Mouse (Mus musculus) MEL (cell line): ENCODE measurements at regions not wholly inside any gene's neighbourhood (a gene's known extent, or its start where the extent isn't known, plus 50 kb on each side); places are given as distances from the start of the nearest gene placed in this dataset.

ENCODE experiments used
- DNase-seq: peaks from one replicate; pipeline ENCODE4 v3.0.0; 2011; ENCODE audit warnings: low read depth, low spot score
- H3K27ac ChIP-seq: 2 replicates; pipeline ENCODE4 v1.5.1; 2012; ENCODE audit warnings: low read depth, mild to moderate bottlenecking, control low read depth, low read length, moderate library complexity; ENCODE audit not compliant: control insufficient read depth
- H3K27me3 ChIP-seq, 2 experiments: fragments of 150-350 bp in 1 of 2; sonication (generic) in 1 of 2; 2 replicates each; pipeline ENCODE4 v1.6.1; 2012; ENCODE audit warnings: low read length in 2 of 2, mild to moderate bottlenecking in 2 of 2, improper control_type of control experiment in 1 of 2, moderate library complexity in 1 of 2; ENCODE audit not compliant: insufficient read depth in 2 of 2, control insufficient read depth in 1 of 2
- H3K36me3 ChIP-seq, 2 experiments: 2 replicates each; pipeline ENCODE4 v1.6.1; 2012 to 2014; ENCODE audit warnings: low read length in 2 of 2, improper control_type of control experiment in 1 of 2, inconsistent platforms in 1 of 2, mild to moderate bottlenecking in 1 of 2; ENCODE audit not compliant: insufficient read depth in 2 of 2, control insufficient read depth in 1 of 2
- H3K4me1 ChIP-seq, 2 experiments: fragments of 150-350 bp in 1 of 2; sonication (generic) in 1 of 2; 2 replicates each; pipeline ENCODE4 v1.6.1; 2012; ENCODE audit warnings: low read length in 2 of 2, improper control_type of control experiment in 1 of 2, mild to moderate bottlenecking in 1 of 2; ENCODE audit not compliant: insufficient read depth in 2 of 2, control insufficient read depth in 1 of 2
- H3K4me3 ChIP-seq, 2 experiments: fragments of 150-350 bp in 1 of 2; sonication (generic) in 1 of 2; 2 replicates each; pipeline ENCODE4 v1.5.1; 2012; ENCODE audit warnings: low read depth in 2 of 2, low read length in 2 of 2, mild to moderate bottlenecking in 2 of 2, moderate library complexity in 2 of 2, control low read depth in 1 of 2, improper control_type of control experiment in 1 of 2; ENCODE audit not compliant: control insufficient read depth in 1 of 2, insufficient read depth in 1 of 2
- H3K79me2 ChIP-seq: 2 replicates; pipeline ENCODE4 v1.6.1; 2012; ENCODE audit warnings: mild to moderate bottlenecking, low read length, moderate library complexity; ENCODE audit not compliant: control insufficient read depth, poor library complexity, insufficient read depth
- H3K9ac ChIP-seq: 2 replicates; pipeline ENCODE4 v1.6.1; 2012; ENCODE audit warnings: low read depth, mild to moderate bottlenecking, control low read depth, low read length, moderate library complexity; ENCODE audit not compliant: control insufficient read depth, poor library complexity, severe bottlenecking
- H3K9me3 ChIP-seq: fragments of 150-350 bp; sonication (generic); replicated peaks from 2 replicates; pipeline ENCODE4 v1.6.1; 2012; ENCODE audit warnings: mild to moderate bottlenecking, low read length, improper control_type of control experiment, moderate library complexity; ENCODE audit not compliant: insufficient read depth
- CTCF ChIP-seq, 3 experiments: IDR thresholded peaks in 2 of 3; conservative IDR thresholded peaks in 1 of 3; 2 replicates each; pipeline ENCODE4 v1.5.1; 2011 to 2012; ENCODE audit warnings: low read length in 3 of 3, low read depth in 2 of 3, mild to moderate bottlenecking in 2 of 3, improper control_type of control experiment in 1 of 3, inconsistent platforms in 1 of 3, mixed read lengths in 1 of 3, moderate library complexity in 1 of 3; ENCODE audit not compliant: control insufficient read depth in 1 of 3, insufficient read depth in 1 of 3, poor library complexity in 1 of 3, severe bottlenecking in 1 of 3
- E2F4 ChIP-seq: IDR thresholded peaks from 2 replicates; pipeline ENCODE4 v1.6.1; 2011; ENCODE audit warnings: low read depth, low read length, improper control_type of control experiment, borderline replicate concordance
- HCFC1 ChIP-seq: IDR thresholded peaks from 2 replicates; pipeline ENCODE4 v1.6.1; 2012; ENCODE audit warnings: low read depth, mild to moderate bottlenecking, inconsistent platforms, low read length, improper control_type of control experiment, moderate library complexity
- MAZ ChIP-seq: IDR thresholded peaks from 2 replicates; pipeline ENCODE4 v1.6.1; 2012; ENCODE audit warnings: low read depth, mild to moderate bottlenecking, inconsistent platforms, low read length, improper control_type of control experiment
- MEF2A ChIP-seq: IDR thresholded peaks from 2 replicates; pipeline ENCODE4 v1.6.1; 2014; ENCODE audit warnings: low read depth, mild to moderate bottlenecking, inconsistent platforms, low read length, improper control_type of control experiment; ENCODE audit not compliant: poor library complexity, insufficient replicate concordance, severe bottlenecking; ENCODE audit errors: extremely low read depth
- MYC ChIP-seq: IDR thresholded peaks from 2 replicates; pipeline ENCODE4 v1.6.1; 2011; ENCODE audit warnings: low read depth, mild to moderate bottlenecking, low read length, improper control_type of control experiment, moderate library complexity
- NELFE ChIP-seq: IDR thresholded peaks from 2 replicates; pipeline ENCODE4 v1.6.1; 2011; ENCODE audit warnings: low read depth, low read length, improper control_type of control experiment
- POLR2A ChIP-seq, 2 experiments: IDR thresholded peaks; 2 replicates each; pipeline ENCODE4 v1.6.1; 2011 to 2012; ENCODE audit warnings: low read length in 2 of 2, mild to moderate bottlenecking in 2 of 2, control low read depth in 1 of 2, improper control_type of control experiment in 1 of 2, low read depth in 1 of 2, moderate library complexity in 1 of 2; ENCODE audit not compliant: control insufficient read depth in 1 of 2, insufficient read depth in 1 of 2, poor library complexity in 1 of 2
- POLR2AphosphoS5 ChIP-seq: IDR thresholded peaks from 2 replicates; pipeline ENCODE4 v1.6.1; 2012; ENCODE audit warnings: low read depth, borderline replicate concordance, mild to moderate bottlenecking, inconsistent platforms, low read length, moderate library complexity, mixed read lengths
- RAD21 ChIP-seq: IDR thresholded peaks from 2 replicates; pipeline ENCODE4 v1.6.1; 2011; ENCODE audit warnings: mild to moderate bottlenecking, low read depth, low read length, improper control_type of control experiment
- RCOR1 ChIP-seq: IDR thresholded peaks from 2 replicates; pipeline ENCODE4 v1.6.1; 2012; ENCODE audit warnings: low read depth, mild to moderate bottlenecking, inconsistent platforms, low read length, improper control_type of control experiment
- SIN3A ChIP-seq: IDR thresholded peaks from 2 replicates; pipeline ENCODE4 v1.6.1; 2012; ENCODE audit warnings: low read length, improper control_type of control experiment, inconsistent platforms
- SMC3 ChIP-seq: IDR thresholded peaks from 2 replicates; pipeline ENCODE4 v1.6.1; 2011; ENCODE audit warnings: low read depth, low read length, improper control_type of control experiment
- TBP ChIP-seq: IDR thresholded peaks from 2 replicates; pipeline ENCODE4 v1.8.0; 2011; ENCODE audit warnings: low read depth, low read length, improper control_type of control experiment
- TCF12 ChIP-seq: IDR thresholded peaks from 2 replicates; pipeline ENCODE4 v1.6.1; 2014; ENCODE audit warnings: low read depth, mild to moderate bottlenecking, inconsistent platforms, low read length, improper control_type of control experiment, moderate library complexity
- USF1 ChIP-seq: IDR thresholded peaks from 2 replicates; pipeline ENCODE4 v1.6.1; 2014; ENCODE audit warnings: low read depth, mild to moderate bottlenecking, inconsistent platforms, low read length, improper control_type of control experiment, moderate library complexity
- USF2 ChIP-seq, 2 experiments: IDR thresholded peaks; 2 replicates each; pipeline ENCODE4 v1.6.1; 2011 to 2012; ENCODE audit warnings: improper control_type of control experiment in 2 of 2, low read length in 2 of 2, borderline replicate concordance in 1 of 2, inconsistent platforms in 1 of 2, low read depth in 1 of 2, mild to moderate bottlenecking in 1 of 2; ENCODE audit not compliant: insufficient read depth in 1 of 2
- ZC3H11A ChIP-seq: IDR thresholded peaks from 2 replicates; pipeline ENCODE4 v1.6.1; 2012; ENCODE audit warnings: low read depth, mild to moderate bottlenecking, inconsistent platforms, low read length, improper control_type of control experiment
- ZKSCAN1 ChIP-seq: IDR thresholded peaks from 2 replicates; pipeline ENCODE4 v1.6.1; 2012; ENCODE audit warnings: low read depth, mild to moderate bottlenecking, inconsistent platforms, low read length, improper control_type of control experiment, moderate library complexity
- ZMIZ1 ChIP-seq: IDR thresholded peaks from 2 replicates; pipeline ENCODE4 v1.6.1; 2012; ENCODE audit warnings: low read depth, mild to moderate bottlenecking, inconsistent platforms, low read length, improper control_type of control experiment, moderate library complexity
- ZNF384 ChIP-seq: IDR thresholded peaks from 2 replicates; pipeline ENCODE4 v1.6.1; 2012; ENCODE audit warnings: low read depth, mild to moderate bottlenecking, inconsistent platforms, low read length, improper control_type of control experiment

DNA sequence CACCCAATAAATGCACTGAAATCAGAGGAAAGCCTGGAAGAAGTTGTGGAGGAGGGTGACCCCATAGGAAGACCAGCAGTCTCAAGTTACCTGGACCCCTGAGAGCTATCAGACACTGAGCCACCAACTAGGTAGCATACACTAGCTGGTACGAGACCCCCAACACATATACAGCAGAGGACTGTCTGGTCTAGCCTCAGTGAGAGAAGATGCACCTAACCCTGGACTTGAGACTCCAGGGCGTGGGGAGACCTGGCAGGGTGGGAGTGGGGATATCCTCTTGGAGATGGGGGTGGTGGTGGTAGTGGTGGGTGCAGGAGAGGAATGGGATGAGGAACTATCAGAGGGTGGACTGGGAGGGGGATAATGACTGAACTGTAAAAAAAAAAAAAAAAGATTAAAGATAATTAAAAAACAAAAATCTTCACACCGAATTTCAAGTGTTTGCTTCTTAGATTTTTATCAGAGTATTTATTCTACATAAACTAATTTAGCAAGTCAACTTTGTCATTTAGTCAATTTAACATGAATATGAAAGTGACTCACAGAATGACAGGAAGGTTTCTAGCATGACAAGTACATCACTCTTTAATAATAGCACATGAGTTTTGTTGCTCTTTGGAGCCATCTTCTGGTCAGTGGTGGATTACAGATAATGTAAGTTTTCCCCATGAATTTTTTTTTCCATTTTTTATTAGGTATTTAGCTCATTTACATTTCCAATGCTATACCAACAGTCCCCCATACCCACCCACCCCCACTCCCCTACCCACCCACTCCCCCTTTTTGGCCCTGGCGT is 82.5 kb upstream of the Ugp2 start:
- H3K36me3 ChIP-seq = no peaks in the 10 kb centered on the region
- no peak for TF ChIP-seq HCFC1
- TF ChIP-seq RCOR1 = no peak
- TF ChIP-seq USF1 = no peak
- no peak for TF ChIP-seq TBP
- TF ChIP-seq SIN3A = peak; percentile 34; the same call in 1 of the 2 replicates
- peak; percentile 95 for TF ChIP-seq ZC3H11A
- peak; percentile 84 for TF ChIP-seq ZNF384
- peak; percentile 90 for TF ChIP-seq RAD21
- TF ChIP-seq MEF2A = no peak
- TF ChIP-seq NELFE = no peak
- TF ChIP-seq ZKSCAN1 = no peak
- TF ChIP-seq MYC = peak; percentile 63; the same call in 1 of the 2 replicates
- peak; percentile 92 for TF ChIP-seq SMC3
- TF ChIP-seq CTCF (IDR thresholded peaks at IDR 0.05 in 2 of 3, conservative IDR thresholded peaks at IDR 0.05 in 1 of 3; ENCODE audit: control insufficient read depth in 1 of 3, insufficient read depth in 1 of 3, low read depth in 2 of 3, low read length in 3 of 3, poor library complexity in 1 of 3, severe bottlenecking in 1 of 3) = peak; percentile 24 to 79 (median 36); a peak in 5 of 6 replicates
- no peak for TF ChIP-seq TCF12
- TF ChIP-seq MAZ = no peak
- TF ChIP-seq, all 39 proteins: peak for 7
- Histone ChIP-seq H3K27ac (no peak overlapping the region), H3K9me3 (no peaks in the 10 kb centered on the region), H3K27me3 (no peaks in the 10 kb centered on the region; a peak in 2 of 4 replicates), H3K4me3 (no peak overlapping the region), H3K79me2 (no peaks in the 10 kb centered on the region), H3K4me1 (no peaks in the 10 kb centered on the region), H3K9ac (no peak overlapping the region)
- DNase-seq = peak; percentile 81

GRCm38 (mm10) chr11:21433726-21434125 is 62.7 kb upstream of the Ugp2 start:
- no peak overlapping the region for H3K9ac ChIP-seq
- peaks cover 2 to 4% of the 10 kb centered on the region in 2 experiments; a peak in 3 of 4 replicates for H3K27me3 ChIP-seq
- no peak overlapping the region for H3K27ac ChIP-seq
- TF ChIP-seq POLR2A (IDR thresholded peaks at IDR 0.05; ENCODE audit: control insufficient read depth in 1 of 2, insufficient read depth in 1 of 2, low read depth in 1 of 2, low read length in 2 of 2, poor library complexity in 1 of 2) (no peak), SMC3 (peak; percentile 45), MAZ (no peak), MEF2A (no peak), ZMIZ1 (no peak), RAD21 (peak; percentile 11), POLR2AphosphoS5 (no peak), USF2 (IDR thresholded peaks at IDR 0.05; ENCODE audit: borderline replicate concordance in 1 of 2, insufficient read depth in 1 of 2, low read depth in 1 of 2, low read length in 2 of 2) (no peak), ZC3H11A (peak; percentile 22; the same call in 1 of the 2 replicates), TCF12 (no peak), CTCF (IDR thresholded peaks at IDR 0.05 in 2 of 3, conservative IDR thresholded peaks at IDR 0.05 in 1 of 3; ENCODE audit: control insufficient read depth in 1 of 3, insufficient read depth in 1 of 3, low read depth in 2 of 3, low read length in 3 of 3, poor library complexity in 1 of 3, severe bottlenecking in 1 of 3) (peak in 2 of 3 experiments; percentile 33 to 38; a peak in 4 of 6 replicates), E2F4 (no peak)
- H3K9me3 ChIP-seq = no peaks in the 10 kb centered on the region
- H3K36me3 ChIP-seq = no peaks in the 10 kb centered on the region; a peak in 1 of 4 replicates
- no peak for DNase-seq
- H3K79me2 ChIP-seq = no peaks in the 10 kb centered on the region
- H3K4me1 ChIP-seq = no peaks in the 10 kb centered on the region
- H3K4me3 ChIP-seq = no peak overlapping the region
